Mouse (Mus musculus): ENCODE data around the gene Inpp4b. TPM values are rescaled to one million over a fixed set of nuclear protein-coding genes. Genes with fewer than 3 reads are reported as not detected.
"Not testable (repeated sequence)": the region's sequence is repeated elsewhere in the genome, so short reads cannot be mapped to it uniquely, and the experiment has no call there.

Inpp4b gene
- polyA plus RNA-seq, 1 experiment = 22.6 TPM

GRCm38 (mm10) chr8:82054030-82054429, 711.7 kb downstream of the Inpp4b start:
- 96% methylated on average over 3 of the region's 3 CpGs for WGBS
- Histone ChIP-seq H3K4me3 (ENCODE audit: control insufficient read depth, insufficient read depth, low read length) (no peak overlapping the region), H3K36me3 (ENCODE audit: control insufficient read depth, insufficient read depth, low read length) (no peaks in the 10 kb centered on the region), H3K4me1 (replicated peaks; ENCODE audit: control insufficient read depth, insufficient read depth, low read length) (no peaks in the 10 kb centered on the region), H3K27me3 (ENCODE audit: control insufficient read depth, insufficient read depth, low read length) (no peaks in the 10 kb centered on the region), H3K27ac (ENCODE audit: control insufficient read depth, insufficient read depth, low read length) (no peak overlapping the region)
- DNase-seq = no peak
- no peak for TF ChIP-seq CTCF (IDR thresholded peaks at IDR 0.05; ENCODE audit: borderline replicate concordance, control insufficient read depth, extremely low read depth, insufficient read depth, low read length, poor library complexity)
- no peak for TF ChIP-seq POLR2A (IDR thresholded peaks at IDR 0.05; ENCODE audit: control insufficient read depth, extremely low read depth, insufficient read depth, low read length, poor library complexity)

- DNase-seq = no peak
- no peak overlapping the region for H3K27ac ChIP-seq (ENCODE audit: control insufficient read depth, insufficient read depth, low read length)
- H3K4me3 ChIP-seq (ENCODE audit: control insufficient read depth, insufficient read depth, low read length) = no peak overlapping the region
- no peaks in the 10 kb centered on the region for H3K36me3 ChIP-seq (ENCODE audit: control insufficient read depth, insufficient read depth, low read length)
- TF ChIP-seq CTCF (IDR thresholded peaks at IDR 0.05; ENCODE audit: borderline replicate concordance, control insufficient read depth, extremely low read depth, insufficient read depth, low read length, poor library complexity) (no peak), POLR2A (IDR thresholded peaks at IDR 0.05; ENCODE audit: control insufficient read depth, extremely low read depth, insufficient read depth, low read length, poor library complexity) (no peak)
- no peaks in the 10 kb centered on the region for H3K27me3 ChIP-seq (ENCODE audit: control insufficient read depth, insufficient read depth, low read length)
- WGBS = 92% methylated on average over 3 of the region's 3 CpGs
- H3K4me1 ChIP-seq (replicated peaks; ENCODE audit: control insufficient read depth, insufficient read depth, low read length) = no peaks in the 10 kb centered on the region
Measured at GRCm38 (mm10) chr8:82067619-82068018, 725.3 kb downstream of the Inpp4b start.

- H3K4me3 ChIP-seq (ENCODE audit: control insufficient read depth, insufficient read depth, low read length) = no peak overlapping the region
- H3K27me3 ChIP-seq (ENCODE audit: control insufficient read depth, insufficient read depth, low read length) = no peaks in the 10 kb centered on the region
- no peaks in the 10 kb centered on the region for H3K4me1 ChIP-seq (replicated peaks; ENCODE audit: control insufficient read depth, insufficient read depth, low read length)
- no peaks in the 10 kb centered on the region for H3K36me3 ChIP-seq (ENCODE audit: control insufficient read depth, insufficient read depth, low read length)
- TF ChIP-seq POLR2A (IDR thresholded peaks at IDR 0.05; ENCODE audit: control insufficient read depth, extremely low read depth, insufficient read depth, low read length, poor library complexity) (no peak), CTCF (IDR thresholded peaks at IDR 0.05; ENCODE audit: borderline replicate concordance, control insufficient read depth, extremely low read depth, insufficient read depth, low read length, poor library complexity) (no peak)
- DNase-seq = no peak
- no peak overlapping the region for H3K27ac ChIP-seq (ENCODE audit: control insufficient read depth, insufficient read depth, low read length)
Measured at GRCm38 (mm10) chr8:82079267-82079666, 736.9 kb downstream of the Inpp4b start.

- not testable (repeated sequence) for H3K27me3 ChIP-seq (ENCODE audit: control insufficient read depth, insufficient read depth, low read length); DNase-seq; H3K4me3 ChIP-seq (ENCODE audit: control insufficient read depth, insufficient read depth, low read length); H3K4me1 ChIP-seq (replicated peaks; ENCODE audit: control insufficient read depth, insufficient read depth, low read length); H3K27ac ChIP-seq (ENCODE audit: control insufficient read depth, insufficient read depth, low read length); H3K36me3 ChIP-seq (ENCODE audit: control insufficient read depth, insufficient read depth, low read length)
- 98% methylated on average over 7 of the region's 7 CpGs for WGBS
Measured at GRCm38 (mm10) chr8:82086631-82087030, 744.3 kb downstream of the Inpp4b start.

GRCm38 (mm10) chr8:82090901-82091300, 748.5 kb downstream of the Inpp4b start:
- no peaks in the 10 kb centered on the region for H3K36me3 ChIP-seq (ENCODE audit: control insufficient read depth, insufficient read depth, low read length)
- 100% methylated on average over 1 of the region's 1 CpGs for WGBS
- H3K27me3 ChIP-seq (ENCODE audit: control insufficient read depth, insufficient read depth, low read length) = no peaks in the 10 kb centered on the region
- no peak overlapping the region for H3K27ac ChIP-seq (ENCODE audit: control insufficient read depth, insufficient read depth, low read length)
- no peak overlapping the region for H3K4me3 ChIP-seq (ENCODE audit: control insufficient read depth, insufficient read depth, low read length)
- DNase-seq = no peak
- no peaks in the 10 kb centered on the region for H3K4me1 ChIP-seq (replicated peaks; ENCODE audit: control insufficient read depth, insufficient read depth, low read length)
- no peak for TF ChIP-seq CTCF (IDR thresholded peaks at IDR 0.05; ENCODE audit: borderline replicate concordance, control insufficient read depth, extremely low read depth, insufficient read depth, low read length, poor library complexity)
- TF ChIP-seq POLR2A (IDR thresholded peaks at IDR 0.05; ENCODE audit: control insufficient read depth, extremely low read depth, insufficient read depth, low read length, poor library complexity) = no peak

- Histone ChIP-seq H3K4me1 (replicated peaks; ENCODE audit: control insufficient read depth, insufficient read depth, low read length) (no peaks in the 10 kb centered on the region), H3K4me3 (ENCODE audit: control insufficient read depth, insufficient read depth, low read length) (no peak overlapping the region), H3K27me3 (ENCODE audit: control insufficient read depth, insufficient read depth, low read length) (no peaks in the 10 kb centered on the region), H3K36me3 (ENCODE audit: control insufficient read depth, insufficient read depth, low read length) (no peaks in the 10 kb centered on the region), H3K27ac (ENCODE audit: control insufficient read depth, insufficient read depth, low read length) (no peak overlapping the region)
- DNase-seq = no peak
- TF ChIP-seq POLR2A (IDR thresholded peaks at IDR 0.05; ENCODE audit: control insufficient read depth, extremely low read depth, insufficient read depth, low read length, poor library complexity) (no peak), CTCF (IDR thresholded peaks at IDR 0.05; ENCODE audit: borderline replicate concordance, control insufficient read depth, extremely low read depth, insufficient read depth, low read length, poor library complexity) (no peak)
Measured at GRCm38 (mm10) chr8:82093274-82093673, 750.9 kb downstream of the Inpp4b start.

GRCm38 (mm10) chr8:82104560-82104959, 762.2 kb downstream of the Inpp4b start:
- TF ChIP-seq POLR2A (IDR thresholded peaks at IDR 0.05; ENCODE audit: control insufficient read depth, extremely low read depth, insufficient read depth, low read length, poor library complexity) = no peak
- TF ChIP-seq CTCF (IDR thresholded peaks at IDR 0.05; ENCODE audit: borderline replicate concordance, control insufficient read depth, extremely low read depth, insufficient read depth, low read length, poor library complexity) = no peak
- no peaks in the 10 kb centered on the region for H3K27me3 ChIP-seq (ENCODE audit: control insufficient read depth, insufficient read depth, low read length)
- H3K27ac ChIP-seq (ENCODE audit: control insufficient read depth, insufficient read depth, low read length) = no peak overlapping the region
- DNase-seq = no peak
- no peak overlapping the region for H3K4me3 ChIP-seq (ENCODE audit: control insufficient read depth, insufficient read depth, low read length)
- H3K4me1 ChIP-seq (replicated peaks; ENCODE audit: control insufficient read depth, insufficient read depth, low read length) = no peaks in the 10 kb centered on the region
- no peaks in the 10 kb centered on the region for H3K36me3 ChIP-seq (ENCODE audit: control insufficient read depth, insufficient read depth, low read length)
